Mouse (Mus musculus) olfactory bulb, adult 2 months (tissue): ENCODE results near the gene Lims1. TPM values are rescaled to one million over a fixed set of nuclear protein-coding genes. Genes with fewer than 3 reads are reported as not detected.

Experiments
- H3K27ac ChIP-seq: fragments of 200-500 bp; 2 replicates; pipeline ENCODE4 v1.5.1; 2012; ENCODE audit warnings: low read depth, low read length; ENCODE audit not compliant: insufficient read depth
- H3K4me1 ChIP-seq: fragments of 200-500 bp; 2 replicates; pipeline ENCODE4 v1.6.1; 2012; ENCODE audit warnings: low read length; ENCODE audit not compliant: control insufficient read depth, insufficient read depth
- H3K4me3 ChIP-seq: fragments of 200-500 bp; 2 replicates; pipeline ENCODE4 v1.5.1; 2012; ENCODE audit warnings: mild to moderate bottlenecking, low read depth, low read length, moderate library complexity; ENCODE audit not compliant: insufficient read depth
- CTCF ChIP-seq: fragments of 200-500 bp; IDR thresholded peaks from 2 replicates; pipeline ENCODE4 v1.5.1; 2012; ENCODE audit warnings: low read depth, mild to moderate bottlenecking, low read length, moderate library complexity; ENCODE audit not compliant: insufficient read depth
- POLR2A ChIP-seq: fragments of 200-500 bp; IDR thresholded peaks from 2 replicates; pipeline ENCODE4 v1.6.1; 2012; ENCODE audit warnings: mild to moderate bottlenecking, low read depth, low read length, moderate library complexity; ENCODE audit not compliant: insufficient read depth
- WGBS: fragments of 180-500 bp; shearing (Covaris S2); methylation state at CpG from one replicate; pipeline ENCODE4 v1.1.7; 2018; 5-methylcytosine and 5-hydroxymethylcytosine counted together
- polyA plus RNA-seq: library from polyadenylated mRNA; stranded (reverse); fragments of >200 nt; gene quantifications from 2 replicates; pipeline ENCODE4 v1.2.4, GENCODE M21; 2012; ENCODE audit warnings: low replicate concordance; ENCODE audit not compliant: missing spikeins, insufficient read depth, insufficient read length

Gene Lims1
- polyA plus RNA-seq, 1 experiment = not detected

DNA sequence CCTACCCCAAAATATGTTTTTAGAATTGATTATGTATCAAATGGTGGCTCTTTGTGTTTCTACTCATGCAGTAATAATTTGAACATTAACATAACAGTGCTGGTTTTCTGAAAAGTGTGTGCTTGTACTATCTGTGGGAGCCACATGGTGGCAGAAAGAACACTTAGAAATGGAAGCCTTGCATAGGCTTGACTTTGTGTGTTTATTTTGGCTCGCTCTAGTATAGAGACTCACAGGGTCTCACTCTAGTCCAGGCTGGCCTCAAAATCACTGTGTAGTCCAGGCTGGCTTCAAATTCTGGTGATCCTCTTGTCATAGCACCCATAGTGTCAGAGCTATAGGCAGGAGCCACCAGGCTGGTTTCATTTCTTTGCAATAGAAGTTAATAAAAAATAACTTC is 39.5 kb downstream of the Lims1 start:
- Histone ChIP-seq H3K4me3 (no peak overlapping the region), H3K27ac (no peak overlapping the region), H3K4me1 (0 out of 2 replicates have a peak, but pooled peaks cover 2% of the 10 kb centered on the region)
- TF ChIP-seq CTCF (no peak), POLR2A (no peak)
- 14% methylated on average over 1 of the region's 1 CpGs for WGBS

GRCm38 (mm10) chr10:58364770-58365515 is 41.7 kb downstream of the Lims1 start:
- 0 out of 2 replicates have a peak, but pooled peaks cover 2% of the 10 kb centered on the region for H3K4me1 ChIP-seq
- TF ChIP-seq CTCF (no peak), POLR2A (no peak)
- H3K27ac ChIP-seq = no peak overlapping the region
- H3K4me3 ChIP-seq = no peak overlapping the region
- 79% methylated on average over 5 of the region's 5 CpGs for WGBS

- H3K4me1 ChIP-seq = peaks cover 8% of the 10 kb centered on the region
- WGBS = 78% methylated on average over 7 of the region's 7 CpGs
- H3K27ac ChIP-seq = no peak overlapping the region
- no peak for TF ChIP-seq POLR2A
- no peak for TF ChIP-seq CTCF
- H3K4me3 ChIP-seq = no peak overlapping the region
Observed at GRCm38 (mm10) chr10:58368791-58369706, 45.8 kb downstream of the Lims1 start.

DNA sequence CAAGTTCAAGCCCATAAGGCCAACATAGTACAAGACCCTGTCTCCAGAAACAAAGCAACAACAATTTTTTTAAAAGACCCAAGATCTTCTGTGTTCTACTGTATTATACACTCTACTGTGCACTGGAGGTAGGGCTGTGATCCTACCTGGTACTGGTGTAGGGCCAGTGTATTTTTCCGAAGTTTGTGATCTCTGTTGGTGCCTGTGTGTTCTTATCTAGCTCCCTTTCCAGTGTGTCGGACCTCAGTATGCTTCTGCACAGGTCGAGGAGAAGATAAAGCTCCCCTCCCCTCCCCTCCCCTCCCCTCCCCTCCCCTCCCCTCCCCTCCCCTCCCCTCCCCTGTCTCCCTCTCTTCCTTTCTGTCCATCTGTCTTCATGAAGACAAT is 46.4 kb downstream of the Lims1 start:
- TF ChIP-seq CTCF (no peak), POLR2A (no peak)
- Histone ChIP-seq H3K27ac (no peak overlapping the region), H3K4me3 (no peak overlapping the region), H3K4me1 (peaks cover 7% of the 10 kb centered on the region)
- 63% methylated on average over 3 of the region's 3 CpGs for WGBS

DNA sequence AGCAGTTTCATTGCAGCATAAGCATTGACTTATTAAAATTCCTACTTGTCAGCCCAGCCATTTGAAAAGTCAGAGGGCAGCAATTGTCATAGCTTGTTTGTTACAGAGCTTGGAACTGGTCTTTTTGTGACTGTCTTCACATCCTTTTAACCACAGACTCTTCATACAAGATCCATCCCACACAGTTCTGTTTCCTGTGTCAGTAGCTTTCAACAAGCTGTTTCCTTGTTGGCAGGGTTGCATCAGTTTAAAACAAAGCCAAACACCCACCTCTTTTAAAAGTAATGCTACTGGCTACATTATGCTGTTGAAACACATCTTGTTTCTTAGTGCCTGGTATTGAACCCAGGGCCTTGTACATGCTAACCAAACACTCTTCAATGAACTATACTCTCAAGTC is 46.9 kb downstream of the Lims1 start:
- H3K27ac ChIP-seq = peak overlapping the region; percentile 73; the same call in 1 of the 2 replicates
- TF ChIP-seq CTCF (no peak), POLR2A (no peak)
- H3K4me3 ChIP-seq = no peak overlapping the region
- H3K4me1 ChIP-seq = peaks cover 6% of the 10 kb centered on the region

GRCm38 (mm10) chr10:58370559-58370958 is 47.3 kb downstream of the Lims1 start:
- no peak overlapping the region for H3K27ac ChIP-seq

GRCm38 (mm10) chr10:58371279-58371842 is 48.1 kb downstream of the Lims1 start:
- WGBS = 70% methylated on average over 14 of the region's 14 CpGs
- Histone ChIP-seq H3K4me3 (no peak overlapping the region), H3K27ac (peak overlapping the region; percentile 14; the same call in 1 of the 2 replicates), H3K4me1 (peaks cover 6% of the 10 kb centered on the region)
- TF ChIP-seq CTCF = no peak
- TF ChIP-seq POLR2A = no peak

More at GRCm38 (mm10) chr10:58370559-58370958, 47.3 kb downstream of the Lims1 start:
- Histone ChIP-seq H3K4me1 (peaks cover 6% of the 10 kb centered on the region), H3K4me3 (no peak overlapping the region)
- no peak for TF ChIP-seq CTCF
- no peak for TF ChIP-seq POLR2A

DNA sequence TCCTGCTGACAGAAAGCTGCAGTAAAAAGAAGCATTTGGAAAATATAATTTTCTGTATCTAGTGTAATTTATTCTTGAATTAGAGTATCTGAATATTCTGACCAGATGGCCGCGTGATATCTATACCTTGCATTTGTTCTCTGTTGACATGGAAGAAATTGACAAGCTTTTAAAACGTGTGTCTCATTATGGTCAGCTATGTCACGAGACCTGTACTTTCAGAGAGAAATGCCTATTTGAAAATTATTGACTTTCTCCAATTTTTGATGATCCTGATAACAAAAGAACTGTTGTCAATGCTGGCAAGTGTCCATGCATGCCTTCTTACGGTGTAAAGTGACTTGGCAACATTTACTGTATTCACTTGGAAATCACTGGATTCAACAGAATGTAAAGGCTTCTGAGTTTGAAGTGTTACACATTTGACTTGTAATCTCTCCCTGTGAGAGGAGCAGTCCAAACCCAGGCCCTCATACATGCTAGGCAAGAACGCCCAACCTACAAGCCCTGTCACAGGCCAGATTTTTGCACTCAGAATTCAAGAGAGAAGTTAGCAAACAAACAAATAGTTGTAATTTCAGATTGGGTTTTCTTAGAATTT is 49.3 kb downstream of the Lims1 start:
- no peak overlapping the region for H3K27ac ChIP-seq
- peaks cover 6% of the 10 kb centered on the region for H3K4me1 ChIP-seq
- 56% methylated on average over 6 of the region's 6 CpGs for WGBS
- H3K4me3 ChIP-seq = no peak overlapping the region
- no peak for TF ChIP-seq POLR2A
- TF ChIP-seq CTCF = no peak
